Mouse (Mus musculus) myocyte (in vitro differentiated cells): ENCODE data around the gene Snx3.

Experiments used
- CEBPB ChIP-seq: IDR thresholded peaks from 2 replicates; pipeline ENCODE4 v1.6.1; 2011; ENCODE audit warnings: mild to moderate bottlenecking, moderate library complexity; ENCODE audit not compliant: poor library complexity, insufficient read depth, severe bottlenecking
- E2F4 ChIP-seq: IDR thresholded peaks from one replicate; pipeline ENCODE4 v1.6.1; 2011; ENCODE audit warnings: mild to moderate bottlenecking, control low read depth, moderate library complexity; ENCODE audit not compliant: insufficient read depth
- MAX ChIP-seq: IDR thresholded peaks from one replicate; pipeline ENCODE4 v1.6.1; 2011; ENCODE audit warnings: low read depth, mild to moderate bottlenecking, control low read depth
- MYOD1 ChIP-seq, 3 experiments: IDR thresholded peaks; one replicate each; pipeline ENCODE4 v1.6.1; 2011; ENCODE audit warnings: control low read depth in 2 of 3, low read depth in 2 of 3, mild to moderate bottlenecking in 2 of 3, moderate library complexity in 1 of 3; ENCODE audit not compliant: insufficient read length in 2 of 3, control insufficient read depth in 1 of 3
- MYOG ChIP-seq, 3 experiments: IDR thresholded peaks; one replicate each; pipeline ENCODE4 v1.6.1; 2011; ENCODE audit warnings: control low read depth in 2 of 3, low read depth in 2 of 3, mild to moderate bottlenecking in 2 of 3; ENCODE audit not compliant: insufficient read length in 2 of 3, control insufficient read depth in 1 of 3, insufficient read depth in 1 of 3
- POLR2A ChIP-seq: IDR thresholded peaks from one replicate; pipeline ENCODE4 v1.6.1; 2011; ENCODE audit warnings: low read depth, mild to moderate bottlenecking, control low read depth, moderate library complexity; ENCODE audit not compliant: insufficient read length
- POLR2AphosphoS2 ChIP-seq: IDR thresholded peaks from one replicate; pipeline ENCODE4 v1.6.1; 2011; ENCODE audit warnings: low read depth, control low read depth; ENCODE audit not compliant: insufficient read length
- REST ChIP-seq: IDR thresholded peaks from one replicate; pipeline ENCODE4 v1.6.1; 2011; ENCODE audit warnings: mild to moderate bottlenecking, control low read depth, moderate library complexity; ENCODE audit not compliant: insufficient read depth, insufficient read length
- SRF ChIP-seq: IDR thresholded peaks from one replicate; pipeline ENCODE4 v1.6.1; 2011; ENCODE audit warnings: low read depth; ENCODE audit not compliant: control insufficient read depth, insufficient read length
- TCF12 ChIP-seq: IDR thresholded peaks from one replicate; pipeline ENCODE4 v1.6.1; 2011; ENCODE audit warnings: mild to moderate bottlenecking, control low read depth; ENCODE audit not compliant: poor library complexity, insufficient read depth, severe bottlenecking
- TCF3 ChIP-seq: IDR thresholded peaks from one replicate; pipeline ENCODE4 v1.6.1; 2011; ENCODE audit warnings: low read depth, control low read depth; ENCODE audit not compliant: insufficient read length
- USF1 ChIP-seq: IDR thresholded peaks from one replicate; pipeline ENCODE4 v1.6.1; 2011; ENCODE audit warnings: low read depth, mild to moderate bottlenecking, control low read depth, moderate library complexity

GRCm38 (mm10) chr10:42454690-42455089 is 47.1 kb upstream of the Snx3 start:
- TF ChIP-seq POLR2A, result no peak
- no peak for TF ChIP-seq TCF12
- no peak for TF ChIP-seq E2F4
- no peak for TF ChIP-seq MYOG (IDR thresholded peaks at IDR 0.05; ENCODE audit: control insufficient read depth in 1 of 3, insufficient read depth in 1 of 3, insufficient read length in 2 of 3, low read depth in 2 of 3)
- TF ChIP-seq MAX, result no peak
- TF ChIP-seq SRF, result no peak
- no peak for TF ChIP-seq REST
- TF ChIP-seq TCF3, result no peak
- TF ChIP-seq MYOD1 (IDR thresholded peaks at IDR 0.05; ENCODE audit: control insufficient read depth in 1 of 3, insufficient read length in 2 of 3, low read depth in 2 of 3), result no peak
- TF ChIP-seq USF1, result no peak
- TF ChIP-seq POLR2AphosphoS2, result no peak
- TF ChIP-seq CEBPB, result no peak
